Mouse (Mus musculus): Measurements from ENCODE around the gene Mcf2l. TPM values are rescaled to one million over a fixed set of nuclear protein-coding genes. Genes with fewer than 3 reads are reported as not detected.

The Mcf2l gene
- polyA plus RNA-seq, 1 experiment = 2.2 TPM

GRCm38 (mm10) chr8:12870656-12871055, 3.0 kb upstream of the Mcf2l start:
- Histone ChIP-seq H3K27ac (ENCODE audit: insufficient read depth, low read depth, low read length) (no peak overlapping the region), H3K4me1 (ENCODE audit: control insufficient read depth, insufficient read depth, low read length) (peaks cover 4% of the 10 kb centered on the region; the same call in 1 of the 2 replicates), H3K4me3 (ENCODE audit: insufficient read depth, low read length) (no peak overlapping the region)
- TF ChIP-seq CTCF (IDR thresholded peaks at IDR 0.05; ENCODE audit: low read depth, low read length) (no peak), POLR2A (IDR thresholded peaks at IDR 0.05; ENCODE audit: borderline replicate concordance, low read depth, low read length) (no peak)

- Histone ChIP-seq H3K4me3 (ENCODE audit: insufficient read depth, low read length) (no peak overlapping the region), H3K4me1 (ENCODE audit: control insufficient read depth, insufficient read depth, low read length) (peaks cover 4% of the 10 kb centered on the region; the same call in 1 of the 2 replicates), H3K27ac (ENCODE audit: insufficient read depth, low read depth, low read length) (no peak overlapping the region)
- TF ChIP-seq CTCF (IDR thresholded peaks at IDR 0.05; ENCODE audit: low read depth, low read length) (no peak), POLR2A (IDR thresholded peaks at IDR 0.05; ENCODE audit: borderline replicate concordance, low read depth, low read length) (no peak)
Observed at GRCm38 (mm10) chr8:12871461-12871860, 2.1 kb upstream of the Mcf2l start.

- no peak overlapping the region for H3K27ac ChIP-seq (ENCODE audit: insufficient read depth, low read depth, low read length)
- H3K4me3 ChIP-seq (ENCODE audit: insufficient read depth, low read length) = peak overlapping the region; percentile 48
- peaks cover 4% of the 10 kb centered on the region; the same call in 1 of the 2 replicates for H3K4me1 ChIP-seq (ENCODE audit: control insufficient read depth, insufficient read depth, low read length)
- TF ChIP-seq POLR2A (IDR thresholded peaks at IDR 0.05; ENCODE audit: borderline replicate concordance, low read depth, low read length) = no peak
- TF ChIP-seq CTCF (IDR thresholded peaks at IDR 0.05; ENCODE audit: low read depth, low read length) = no peak
Observed at GRCm38 (mm10) chr8:12872983-12873356, 636 bp upstream of the Mcf2l start.

GRCm38 (mm10) chr8:12874194-12874791, 687 bp downstream of the Mcf2l start:
- peak overlapping the region; percentile 54 for H3K4me3 ChIP-seq (ENCODE audit: insufficient read depth, low read length)
- TF ChIP-seq POLR2A (IDR thresholded peaks at IDR 0.05; ENCODE audit: borderline replicate concordance, low read depth, low read length) = no peak
- TF ChIP-seq CTCF (IDR thresholded peaks at IDR 0.05; ENCODE audit: low read depth, low read length) = no peak
- peaks cover 4% of the 10 kb centered on the region; the same call in 1 of the 2 replicates for H3K4me1 ChIP-seq (ENCODE audit: control insufficient read depth, insufficient read depth, low read length)

GRCm38 (mm10) chr8:12874971-12875370, 1.4 kb downstream of the Mcf2l start:
- Histone ChIP-seq H3K4me1 (ENCODE audit: control insufficient read depth, insufficient read depth, low read length) (peaks cover 4% of the 10 kb centered on the region; the same call in 1 of the 2 replicates), H3K27ac (ENCODE audit: insufficient read depth, low read depth, low read length) (no peak overlapping the region), H3K4me3 (ENCODE audit: insufficient read depth, low read length) (no peak overlapping the region)
- no peak for TF ChIP-seq POLR2A (IDR thresholded peaks at IDR 0.05; ENCODE audit: borderline replicate concordance, low read depth, low read length)
- no peak for TF ChIP-seq CTCF (IDR thresholded peaks at IDR 0.05; ENCODE audit: low read depth, low read length)

More at GRCm38 (mm10) chr8:12874194-12874791, 687 bp downstream of the Mcf2l start:
- H3K27ac ChIP-seq (ENCODE audit: insufficient read depth, low read depth, low read length) = no peak overlapping the region

GRCm38 (mm10) chr8:12877126-12877525, 3.5 kb downstream of the Mcf2l start:
- Histone ChIP-seq H3K4me1 (ENCODE audit: control insufficient read depth, insufficient read depth, low read length) (peaks cover 7% of the 10 kb centered on the region), H3K27ac (ENCODE audit: insufficient read depth, low read depth, low read length) (no peak overlapping the region), H3K4me3 (ENCODE audit: insufficient read depth, low read length) (no peak overlapping the region)
- TF ChIP-seq CTCF (IDR thresholded peaks at IDR 0.05; ENCODE audit: low read depth, low read length) = no peak
- no peak for TF ChIP-seq POLR2A (IDR thresholded peaks at IDR 0.05; ENCODE audit: borderline replicate concordance, low read depth, low read length)

- peaks cover 3% of the 10 kb centered on the region; the same call in 1 of the 2 replicates for H3K4me1 ChIP-seq (ENCODE audit: control insufficient read depth, insufficient read depth, low read length)
- no peak for TF ChIP-seq POLR2A (IDR thresholded peaks at IDR 0.05; ENCODE audit: borderline replicate concordance, low read depth, low read length)
- TF ChIP-seq CTCF (IDR thresholded peaks at IDR 0.05; ENCODE audit: low read depth, low read length) = no peak
- no peak overlapping the region for H3K27ac ChIP-seq (ENCODE audit: insufficient read depth, low read depth, low read length)
- H3K4me3 ChIP-seq (ENCODE audit: insufficient read depth, low read length) = peak overlapping the region; percentile 18; the same call in 1 of the 2 replicates
Observed at GRCm38 (mm10) chr8:12880163-12880562, 6.6 kb downstream of the Mcf2l start.

- TF ChIP-seq CTCF (IDR thresholded peaks at IDR 0.05; ENCODE audit: low read depth, low read length) (no peak), POLR2A (IDR thresholded peaks at IDR 0.05; ENCODE audit: borderline replicate concordance, low read depth, low read length) (no peak)
- no peak overlapping the region for H3K4me3 ChIP-seq (ENCODE audit: insufficient read depth, low read length)
- H3K27ac ChIP-seq (ENCODE audit: insufficient read depth, low read depth, low read length) = no peak overlapping the region
- peaks cover 3% of the 10 kb centered on the region; the same call in 1 of the 2 replicates for H3K4me1 ChIP-seq (ENCODE audit: control insufficient read depth, insufficient read depth, low read length)
Observed at GRCm38 (mm10) chr8:12883051-12884004, 9.7 kb downstream of the Mcf2l start.

- no peak overlapping the region for H3K4me3 ChIP-seq (ENCODE audit: insufficient read depth, low read length)
- no peak overlapping the region for H3K27ac ChIP-seq (ENCODE audit: insufficient read depth, low read depth, low read length)
- TF ChIP-seq POLR2A (IDR thresholded peaks at IDR 0.05; ENCODE audit: borderline replicate concordance, low read depth, low read length) (no peak), CTCF (IDR thresholded peaks at IDR 0.05; ENCODE audit: low read depth, low read length) (no peak)
- no peaks in the 10 kb centered on the region for H3K4me1 ChIP-seq (ENCODE audit: control insufficient read depth, insufficient read depth, low read length)
Observed at GRCm38 (mm10) chr8:12887772-12888435, 14.3 kb downstream of the Mcf2l start.
